Mouse (Mus musculus) heart, adult 8-10 months (tissue): ENCODE data around the gene 0610009B22Rik. TPM values are rescaled to one million over a fixed set of nuclear protein-coding genes. Genes with fewer than 3 reads are reported as not detected.
A peak's percentile ranks its signal among the peaks of the same experiment; 100 is the strongest.

Experiments
- DNase-seq: peaks from one replicate; pipeline ENCODE4 v3.0.0; 2022; ENCODE audit warnings: low spot score
- total RNA-seq, 4 experiments: library from RNA; stranded (reverse); gene quantifications; 2 replicates each; pipeline ENCODE4 v1.2.4; 2022

0610009B22Rik gene
- total RNA-seq, 4 experiments from 2014 or later: 35.6 to 44.6 (median 40.8) TPM

DNA sequence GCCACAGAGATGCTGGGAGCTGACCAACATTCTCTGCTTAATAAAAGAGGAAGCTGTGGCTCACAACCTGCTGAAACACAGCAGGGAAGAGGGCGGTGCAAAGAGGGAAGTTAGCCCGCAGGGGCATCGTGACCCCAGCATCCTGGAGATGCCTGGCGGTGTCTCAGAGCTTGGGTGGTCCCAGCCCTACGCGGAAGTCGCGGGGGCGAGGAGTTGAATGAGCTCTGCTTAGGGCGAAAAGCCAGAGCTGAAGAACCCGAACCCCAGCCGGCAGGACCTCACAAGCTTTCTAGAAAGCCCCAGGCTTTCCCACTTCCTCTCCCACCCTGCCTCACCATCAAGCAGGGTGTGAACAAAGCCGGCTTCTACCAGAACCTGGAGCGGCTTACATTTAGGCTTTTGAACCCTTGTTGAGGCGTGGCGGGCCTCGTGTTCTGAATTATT is 50.7 kb downstream of the 0610009B22Rik start:
- DNase-seq: peak; percentile 52

DNA sequence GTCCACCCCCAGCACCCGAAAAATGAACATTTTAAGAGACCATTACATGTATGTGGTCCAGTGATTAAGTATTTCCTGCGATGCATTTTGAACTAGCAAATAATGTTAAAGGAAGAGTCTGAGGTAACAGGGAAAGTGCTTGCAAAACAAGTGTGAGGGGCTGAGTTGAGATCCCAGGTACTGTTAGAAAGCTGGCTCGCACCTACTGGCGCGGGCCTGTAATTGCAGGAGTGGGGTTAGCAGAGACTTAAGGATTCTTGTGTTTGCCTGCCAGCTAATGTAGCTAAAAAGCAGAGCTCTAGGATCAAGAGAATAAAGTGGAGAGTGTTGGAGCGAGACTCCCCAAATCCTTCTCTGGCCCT is 52.4 kb downstream of the 0610009B22Rik start:
- peak; percentile 51 for DNase-seq

DNA sequence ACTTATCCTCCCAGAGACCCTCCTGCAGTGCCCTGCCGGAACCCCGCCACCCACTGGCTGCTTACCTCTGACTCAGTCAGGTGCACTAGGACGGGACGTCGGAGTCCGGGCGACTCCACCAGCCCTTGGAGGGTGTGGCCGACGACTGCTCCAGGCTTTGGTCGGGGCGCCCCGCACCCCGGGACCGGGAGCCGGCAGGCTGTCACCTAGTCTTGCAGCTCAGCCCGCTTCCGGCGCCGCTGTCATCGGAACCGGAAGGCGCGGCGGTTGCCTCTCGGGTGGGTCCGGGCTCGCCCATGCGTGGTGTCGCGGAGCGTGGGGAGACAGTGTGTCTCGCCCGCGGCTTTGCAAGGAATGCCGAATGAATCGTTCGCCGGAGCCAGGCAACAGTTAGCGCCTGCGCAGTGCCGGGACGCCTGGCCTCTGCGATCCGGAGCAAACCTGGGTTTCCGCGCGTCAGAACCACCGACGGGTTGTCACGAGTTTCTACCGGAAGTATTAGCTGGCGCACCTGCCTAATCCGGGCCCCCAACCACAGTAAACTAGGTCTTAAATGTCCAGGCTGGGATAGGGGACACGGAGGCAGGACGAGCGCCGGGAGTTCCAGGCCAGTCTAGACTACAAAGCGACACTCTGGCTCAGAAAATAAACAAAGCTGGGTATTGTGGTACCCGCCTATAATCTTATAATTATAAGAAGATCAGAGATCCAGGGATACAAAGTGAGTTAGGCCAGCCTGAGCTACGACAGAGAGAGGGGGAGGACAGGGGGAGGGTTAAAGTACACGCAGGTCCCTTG is 53.0 kb downstream of the 0610009B22Rik start, which contains the start of gene Rmnd5b:
Gene Rmnd5b (minus strand): TSS at position 372 of the 798 bp plus-strand sequence.
- DNase-seq: peak; percentile 89

Other genes starting within 250 kb of the 0610009B22Rik start
- 1 to 10 TPM; 8.5 to 9.6 (median 8.9) TPM for gene Phykpl, start 104.1 kb downstream of the 0610009B22Rik start, total RNA-seq
- 100 to 1,000 TPM; 119 to 149 (median 133) TPM for gene Hnrnpab, start 82.0 kb downstream of the 0610009B22Rik start, total RNA-seq
- gene Nhp2, start 69.1 kb downstream of the 0610009B22Rik start, total RNA-seq: 10 to 100 TPM; 18.4 to 23.7 (median 21.4) TPM
- gene Rmnd5b, start 53.0 kb downstream of the 0610009B22Rik start, total RNA-seq: 10 to 100 TPM; 12.6 to 19.1 (median 15.3) TPM
- gene N4bp3, start 38.0 kb downstream of the 0610009B22Rik start, total RNA-seq: 10 to 100 TPM in 3 of 4 experiments, 1 to 10 TPM in 1; 9.2 to 10.8 (median 10.3) TPM
- 1 to 10 TPM in 1 of 4 experiments, under 1 TPM in 3; 0.22 to 1.0 (median 0.63) TPM for gene D930048N14Rik, start 37.9 kb downstream of the 0610009B22Rik start, total RNA-seq
- 10 to 100 TPM; 15.0 to 16.9 (median 16.2) TPM for gene Sec24a, start 74.8 kb upstream of the 0610009B22Rik start, total RNA-seq
- gene Sar1b, start 74.8 kb upstream of the 0610009B22Rik start, total RNA-seq: 100 to 1,000 TPM; 149 to 178 (median 154) TPM
- gene Jade2, start 168.8 kb upstream of the 0610009B22Rik start, total RNA-seq: 10 to 100 TPM in 3 of 4 experiments, 1 to 10 TPM in 1; 9.8 to 14.8 (median 11.8) TPM